ENCODE assay signal across 31 mouse cellular contexts in the genomic region with DNA sequence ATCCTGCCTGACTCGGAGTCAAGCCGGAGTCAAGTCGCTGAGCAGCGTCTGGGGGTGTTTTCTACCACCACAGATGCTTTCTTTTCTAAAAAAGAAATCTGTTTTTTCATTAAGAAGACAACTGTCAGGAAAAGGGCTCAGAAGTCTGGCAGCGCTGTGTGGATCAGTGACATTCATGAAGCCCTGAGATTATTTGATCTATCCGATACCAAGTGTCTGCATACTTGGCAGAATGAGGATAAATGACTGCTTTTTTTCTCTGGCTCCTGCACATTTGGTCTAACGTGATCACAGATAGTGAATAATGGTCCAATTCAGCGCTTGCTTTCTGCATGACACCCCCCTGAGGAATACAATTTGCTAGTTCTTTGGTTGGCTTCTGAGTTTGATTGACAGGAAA.
DNase-seq lines count a peak whose midpoint lies in the region; ATAC-seq and TF ChIP-seq lines count a peak whose summit lies in the region.
"Had no signal": no experiment of that assay in that cellular context is flagged by ENCODE, and none has a peak within 500 bp of the region (broad histone marks: within the 10 kb centered on the region; RNA-seq: fewer than 3 reads in every experiment).

No protein-coding gene starts in this region.

- no peak for TF ChIP-seq CTCF in layer of hippocampus, adult 2 months (conservative IDR thresholded peaks at IDR 0.05)

- H3K4me2 ChIP-seq in embryonic facial prominence, embryonic 12.5 days (replicated peaks), result no peak overlapping the region
- H3K4me2 ChIP-seq in embryonic facial prominence, embryonic 13.5 days, result no peak overlapping the region
- no peak overlapping the region for H3K4me2 ChIP-seq in midbrain, embryonic 15.5 days
- H3K4me2 ChIP-seq: heart, embryonic 11.5 days; hindbrain, embryonic 14.5 days; limb, embryonic 15.5 days; lung, embryonic 14.5 days; midbrain, embryonic 12.5 days; neural tube, embryonic 12.5 days had no signal

- H3K9me3 ChIP-seq in embryonic facial prominence, embryonic 12.5 days, result no peaks in the 10 kb centered on the region
- H3K9me3 ChIP-seq in embryonic facial prominence, embryonic 10.5 days, result no peaks in the 10 kb centered on the region
- no peaks in the 10 kb centered on the region for H3K9me3 ChIP-seq in embryonic facial prominence, embryonic 13.5 days
- H3K9me3 ChIP-seq in midbrain, embryonic 15.5 days, result no peaks in the 10 kb centered on the region
- H3K9me3 ChIP-seq: limb, embryonic 10.5 days; limb, embryonic 15.5 days; midbrain, embryonic 12.5 days; neural tube, embryonic 12.5 days had no signal

- no peak overlapping the region for H3K4me3 ChIP-seq in embryonic facial prominence, embryonic 12.5 days
- no peak overlapping the region for H3K4me3 ChIP-seq in embryonic facial prominence, embryonic 10.5 days
- H3K4me3 ChIP-seq in layer of hippocampus, adult 2 months, result no peak overlapping the region
- H3K4me3 ChIP-seq in embryonic facial prominence, embryonic 13.5 days, result no peak overlapping the region
- no peak overlapping the region for H3K4me3 ChIP-seq in midbrain, embryonic 15.5 days
- H3K4me3 ChIP-seq: limb, embryonic 10.5 days; limb, embryonic 15.5 days; midbrain, embryonic 12.5 days; myocyte; neural tube, embryonic 12.5 days had no signal

- 0 out of 2 replicates have a peak, but pooled peaks cover 3% of the 10 kb centered on the region for H3K27me3 ChIP-seq in embryonic facial prominence, embryonic 12.5 days
- peaks cover 24% of the 10 kb centered on the region for H3K27me3 ChIP-seq in embryonic facial prominence, embryonic 10.5 days (replicated peaks; ENCODE audit: low read depth, poor library complexity, severe bottlenecking)
- H3K27me3 ChIP-seq in embryonic facial prominence, embryonic 13.5 days, result no peaks in the 10 kb centered on the region
- no peaks in the 10 kb centered on the region for H3K27me3 ChIP-seq in midbrain, embryonic 15.5 days (replicated peaks)
- H3K27me3 ChIP-seq: limb, embryonic 15.5 days; midbrain, embryonic 12.5 days; neural tube, embryonic 12.5 days had no signal

- ATAC-seq in embryonic facial prominence, embryonic 12.5 days (ENCODE audit: insufficient number of reproducible peaks, insufficient read depth, low FRiP score, low TSS enrichment), result no peak
- ATAC-seq in embryonic facial prominence, embryonic 13.5 days (ENCODE audit: insufficient number of reproducible peaks, insufficient read depth, low FRiP score, low TSS enrichment, low read depth), result no peak
- peak; percentile 37; the same call in 1 of the 2 replicates for ATAC-seq in midbrain, embryonic 15.5 days (replicated peaks)
- ATAC-seq: activated CD4-positive, CD25-positive, alpha-beta regulatory T cell, adult 4 months; intestine, postnatal 0 days had no signal

- no peak overlapping the region for H3K9ac ChIP-seq in embryonic facial prominence, embryonic 12.5 days
- H3K9ac ChIP-seq in embryonic facial prominence, embryonic 13.5 days, result no peak overlapping the region
- H3K9ac ChIP-seq in midbrain, embryonic 15.5 days, result no peak overlapping the region
- H3K9ac ChIP-seq: hindbrain, embryonic 14.5 days; limb, embryonic 15.5 days; liver, embryonic 14.5 days; lung, embryonic 14.5 days; midbrain, embryonic 12.5 days; neural tube, embryonic 12.5 days had no signal

- H3K4me1 ChIP-seq in embryonic facial prominence, embryonic 12.5 days, result peaks cover 40% of the 10 kb centered on the region
- peaks cover 58% of the 10 kb centered on the region for H3K4me1 ChIP-seq in embryonic facial prominence, embryonic 10.5 days
- H3K4me1 ChIP-seq in embryonic facial prominence, embryonic 13.5 days, result peaks cover 54% of the 10 kb centered on the region
- peaks cover 18% of the 10 kb centered on the region for H3K4me1 ChIP-seq in midbrain, embryonic 15.5 days
- H3K4me1 ChIP-seq: neural tube, embryonic 12.5 days had no signal

- H3K36me3 ChIP-seq in embryonic facial prominence, embryonic 12.5 days, result no peaks in the 10 kb centered on the region
- no peaks in the 10 kb centered on the region for H3K36me3 ChIP-seq in embryonic facial prominence, embryonic 10.5 days (replicated peaks)
- no peaks in the 10 kb centered on the region for H3K36me3 ChIP-seq in embryonic facial prominence, embryonic 13.5 days
- no peaks in the 10 kb centered on the region for H3K36me3 ChIP-seq in midbrain, embryonic 15.5 days (replicated peaks)
- H3K36me3 ChIP-seq: limb, embryonic 10.5 days; limb, embryonic 15.5 days; midbrain, embryonic 12.5 days; neural tube, embryonic 12.5 days had no signal

- DNase-seq in embryonic facial prominence, embryonic 10.5 days (ENCODE audit: low spot score), result no peak
- DNase-seq in layer of hippocampus, adult 2 months (ENCODE audit: low spot score in 2 of 2), result no peak
- no peak for DNase-seq in layer of hippocampus, postnatal 14 days (ENCODE audit: low spot score in 2 of 2)
- no peak for DNase-seq in lung, postnatal 36 days
- DNase-seq in spleen, postnatal 14 days (ENCODE audit: low spot score in 2 of 2), result no peak
- DNase-seq: adrenal gland, adult 2 months; adrenal gland, postnatal 36 days; cerebellum, adult 8-10 months; cerebellum, postnatal 25 days; gastrocnemius, postnatal 36 days; heart, adult 18-20 months; heart, postnatal 10 days; kidney, postnatal 14 days; lung, embryonic 14.5 days; lung, postnatal 14 days; right cerebral cortex, postnatal 4 days; thymus, adult 2 months; thymus, postnatal 36 days had no signal

- H3K27ac ChIP-seq in embryonic facial prominence, embryonic 12.5 days, result peak overlapping the region; percentile 61; the same call in 1 of the 2 replicates
- no peak overlapping the region for H3K27ac ChIP-seq in embryonic facial prominence, embryonic 10.5 days (replicated peaks)
- peak overlapping the region; percentile 68 for H3K27ac ChIP-seq in layer of hippocampus, adult 2 months
- H3K27ac ChIP-seq in embryonic facial prominence, embryonic 13.5 days, result peak overlapping the region; percentile 39; the same call in 1 of the 2 replicates
- H3K27ac ChIP-seq in midbrain, embryonic 15.5 days, result peak overlapping the region; percentile 35; the same call in 1 of the 2 replicates
- H3K27ac ChIP-seq: hindbrain, embryonic 14.5 days; limb, embryonic 10.5 days; limb, embryonic 15.5 days; liver, embryonic 14.5 days; midbrain, embryonic 12.5 days; neural tube, embryonic 12.5 days had no signal

- 32% methylated on average over 8 of the region's 8 CpGs for WGBS in embryonic facial prominence, embryonic 12.5 days
- WGBS in embryonic facial prominence, embryonic 10.5 days, result 64% methylated on average over 8 of the region's 8 CpGs
- 22% methylated on average over 8 of the region's 8 CpGs for WGBS in embryonic facial prominence, embryonic 13.5 days
- 44% methylated on average over 8 of the region's 8 CpGs for WGBS in midbrain, embryonic 15.5 days
